Mouse (Mus musculus): ENCODE data around the gene Rhot2. TPM values are rescaled to one million over a fixed set of nuclear protein-coding genes. Genes with fewer than 3 reads are reported as not detected.

The Rhot2 gene
- polyA plus RNA-seq, 1 experiment from 2014 or later, result 10.7 TPM

- Histone ChIP-seq H3K36me3 (ENCODE audit: control insufficient read depth, insufficient read depth, low read length) (no peaks in the 10 kb centered on the region), H3K9ac (ENCODE audit: low read length) (no peak overlapping the region), H3K9me3 (ENCODE audit: control insufficient read depth, low read length) (no peaks in the 10 kb centered on the region), H3K4me2 (ENCODE audit: low read depth, severe bottlenecking) (no peak overlapping the region), H3K27me3 (ENCODE audit: control insufficient read depth, insufficient read depth, low read length) (no peaks in the 10 kb centered on the region), H3K27ac (replicated peaks; ENCODE audit: low read depth, low read length) (no peak overlapping the region), H3K4me3 (ENCODE audit: low read depth, low read length) (no peak overlapping the region), H3K4me1 (ENCODE audit: control insufficient read depth, insufficient read depth, low read length) (peaks cover 16% of the 10 kb centered on the region)
- ATAC-seq (ENCODE audit: insufficient number of reproducible peaks, low FRiP score, low TSS enrichment, low read depth) (no peak), DNase-seq (ENCODE audit: low spot score) (no peak)
- WGBS, result 90% methylated on average over 11 of the region's 11 CpGs
These were observed 20.6 kb upstream of the Rhot2 start for GRCm38 (mm10) chr17:25865288-25865687.

GRCm38 (mm10) chr17:25864311-25864710 is 19.7 kb upstream of the Rhot2 start:
- H3K4me2 ChIP-seq (ENCODE audit: low read depth, severe bottlenecking), result no peak overlapping the region
- H3K4me1 ChIP-seq (ENCODE audit: control insufficient read depth, insufficient read depth, low read length), result peaks cover 16% of the 10 kb centered on the region

GRCm38 (mm10) chr17:25863681-25864080 is 19.0 kb upstream of the Rhot2 start:
- Histone ChIP-seq H3K4me2 (ENCODE audit: low read depth, severe bottlenecking) (no peak overlapping the region), H3K4me1 (ENCODE audit: control insufficient read depth, insufficient read depth, low read length) (peaks cover 16% of the 10 kb centered on the region), H3K36me3 (ENCODE audit: control insufficient read depth, insufficient read depth, low read length) (no peaks in the 10 kb centered on the region; the same call in 1 of the 2 replicates), H3K4me3 (ENCODE audit: low read depth, low read length) (no peak overlapping the region), H3K27ac (replicated peaks; ENCODE audit: low read depth, low read length) (no peak overlapping the region), H3K27me3 (ENCODE audit: control insufficient read depth, insufficient read depth, low read length) (no peaks in the 10 kb centered on the region), H3K9ac (ENCODE audit: low read length) (no peak overlapping the region), H3K9me3 (ENCODE audit: control insufficient read depth, low read length) (no peaks in the 10 kb centered on the region)
- ATAC-seq (ENCODE audit: insufficient number of reproducible peaks, low FRiP score, low TSS enrichment, low read depth) (no peak), DNase-seq (ENCODE audit: low spot score) (no peak)
- 92% methylated on average over 6 of the region's 6 CpGs for WGBS

More at GRCm38 (mm10) chr17:25864311-25864710, 19.7 kb upstream of the Rhot2 start:
- no peaks in the 10 kb centered on the region for H3K27me3 ChIP-seq (ENCODE audit: control insufficient read depth, insufficient read depth, low read length)
- H3K9me3 ChIP-seq (ENCODE audit: control insufficient read depth, low read length), result no peaks in the 10 kb centered on the region
- H3K4me3 ChIP-seq (ENCODE audit: low read depth, low read length), result no peak overlapping the region
- DNase-seq (ENCODE audit: low spot score), result no peak
- H3K36me3 ChIP-seq (ENCODE audit: control insufficient read depth, insufficient read depth, low read length), result no peaks in the 10 kb centered on the region
- H3K27ac ChIP-seq (replicated peaks; ENCODE audit: low read depth, low read length), result no peak overlapping the region
- 91% methylated on average over 14 of the region's 14 CpGs for WGBS
- no peak overlapping the region for H3K9ac ChIP-seq (ENCODE audit: low read length)
- no peak for ATAC-seq (ENCODE audit: insufficient number of reproducible peaks, low FRiP score, low TSS enrichment, low read depth)

GRCm38 (mm10) chr17:25861704-25862612 is 17.3 kb upstream of the Rhot2 start:
- ATAC-seq (ENCODE audit: insufficient number of reproducible peaks, low FRiP score, low TSS enrichment, low read depth) (no peak), DNase-seq (ENCODE audit: low spot score) (no peak)
- peak overlapping the region; percentile 92 for H3K4me2 ChIP-seq (ENCODE audit: low read depth, severe bottlenecking)
- WGBS, result 18% methylated on average over 6 of the region's 6 CpGs
- peak overlapping the region; percentile 75; the same call in 1 of the 2 replicates for H3K27ac ChIP-seq (replicated peaks; ENCODE audit: low read depth, low read length)
- peak overlapping the region; percentile 64 for H3K4me3 ChIP-seq (ENCODE audit: low read depth, low read length)
- H3K27me3 ChIP-seq (ENCODE audit: control insufficient read depth, insufficient read depth, low read length), result no peaks in the 10 kb centered on the region
- no peaks in the 10 kb centered on the region for H3K9me3 ChIP-seq (ENCODE audit: control insufficient read depth, low read length)
- H3K4me1 ChIP-seq (ENCODE audit: control insufficient read depth, insufficient read depth, low read length), result peaks cover 10% of the 10 kb centered on the region
- H3K9ac ChIP-seq (ENCODE audit: low read length), result peak overlapping the region; percentile 85
- no peaks in the 10 kb centered on the region; the same call in 1 of the 2 replicates for H3K36me3 ChIP-seq (ENCODE audit: control insufficient read depth, insufficient read depth, low read length)

DNA sequence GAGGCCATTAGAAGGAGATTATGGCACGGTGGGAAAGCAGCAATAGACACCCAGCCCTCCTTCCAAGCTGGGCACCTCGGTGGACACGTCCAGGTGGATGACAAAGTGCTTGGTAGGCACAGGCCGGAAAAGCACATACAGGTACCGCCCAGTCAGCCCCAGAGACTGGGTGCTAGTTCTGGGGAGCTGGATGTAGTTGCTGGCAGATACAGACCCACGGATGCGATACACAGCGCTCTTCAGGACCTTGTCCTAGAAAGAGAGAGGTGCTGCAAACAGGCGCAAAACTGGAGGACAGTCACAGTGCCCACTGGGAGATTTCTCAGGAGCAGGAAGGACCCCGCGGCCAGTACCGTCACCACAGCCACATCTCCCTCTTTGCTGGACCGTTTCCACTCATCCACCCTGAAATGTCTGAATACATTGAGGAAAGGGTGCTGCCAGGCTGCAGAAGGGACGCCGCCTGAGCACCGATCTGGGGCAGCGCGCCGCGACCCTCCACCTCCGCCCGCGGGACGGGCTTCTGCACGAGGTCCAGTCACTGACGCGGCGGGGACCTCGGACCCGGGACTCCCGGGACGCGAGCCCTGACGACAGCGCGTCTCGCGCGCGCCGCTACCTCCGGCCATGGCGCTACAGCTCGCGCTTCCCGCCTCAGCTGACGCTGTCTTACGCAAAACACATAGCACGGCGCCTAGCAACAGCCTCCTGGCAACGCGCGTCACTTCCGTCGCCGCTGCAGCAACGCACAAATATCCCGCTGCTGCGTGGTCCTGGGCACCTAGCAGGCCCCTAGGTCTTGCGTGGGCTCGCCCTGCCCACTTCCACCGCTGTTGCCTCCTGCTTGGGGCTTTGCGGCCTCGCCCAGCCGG is 16.4 kb upstream of the Rhot2 start, which contains the start of gene Wdr90:
Wdr90 (minus strand) TSS at position 670 of the 872 bp plus-strand sequence.
- H3K9me3 ChIP-seq (ENCODE audit: control insufficient read depth, low read length), result no peaks in the 10 kb centered on the region
- peak; percentile 90 for ATAC-seq (ENCODE audit: insufficient number of reproducible peaks, low FRiP score, low TSS enrichment, low read depth)
- 4% methylated on average over 61 of the region's 65 CpGs for WGBS

GRCm38 (mm10) chr17:25860229-25860628 is 15.6 kb upstream of the Rhot2 start:
- no peak overlapping the region for H3K27ac ChIP-seq (replicated peaks; ENCODE audit: low read depth, low read length)
- 95% methylated on average over 6 of the region's 6 CpGs for WGBS

More for the DNA sequence above, 16.4 kb upstream of the Rhot2 start, which contains the start of gene Wdr90:
- H3K27ac ChIP-seq (replicated peaks; ENCODE audit: low read depth, low read length), result peak within 1 kb of the TSS; percentile 75
- no peaks in the 10 kb centered on the region; the same call in 1 of the 2 replicates for H3K36me3 ChIP-seq (ENCODE audit: control insufficient read depth, insufficient read depth, low read length)
- peak; percentile 90 for DNase-seq (ENCODE audit: low spot score)
- peak within 1 kb of the TSS; percentile 64 for H3K4me3 ChIP-seq (ENCODE audit: low read depth, low read length)
- peaks cover 10% of the 10 kb centered on the region for H3K4me1 ChIP-seq (ENCODE audit: control insufficient read depth, insufficient read depth, low read length)
- H3K9ac ChIP-seq (ENCODE audit: low read length), result peak within 1 kb of the TSS; percentile 85
- peak within 1 kb of the TSS; percentile 92 for H3K4me2 ChIP-seq (ENCODE audit: low read depth, severe bottlenecking)
- no peaks in the 10 kb centered on the region for H3K27me3 ChIP-seq (ENCODE audit: control insufficient read depth, insufficient read depth, low read length)

DNA sequence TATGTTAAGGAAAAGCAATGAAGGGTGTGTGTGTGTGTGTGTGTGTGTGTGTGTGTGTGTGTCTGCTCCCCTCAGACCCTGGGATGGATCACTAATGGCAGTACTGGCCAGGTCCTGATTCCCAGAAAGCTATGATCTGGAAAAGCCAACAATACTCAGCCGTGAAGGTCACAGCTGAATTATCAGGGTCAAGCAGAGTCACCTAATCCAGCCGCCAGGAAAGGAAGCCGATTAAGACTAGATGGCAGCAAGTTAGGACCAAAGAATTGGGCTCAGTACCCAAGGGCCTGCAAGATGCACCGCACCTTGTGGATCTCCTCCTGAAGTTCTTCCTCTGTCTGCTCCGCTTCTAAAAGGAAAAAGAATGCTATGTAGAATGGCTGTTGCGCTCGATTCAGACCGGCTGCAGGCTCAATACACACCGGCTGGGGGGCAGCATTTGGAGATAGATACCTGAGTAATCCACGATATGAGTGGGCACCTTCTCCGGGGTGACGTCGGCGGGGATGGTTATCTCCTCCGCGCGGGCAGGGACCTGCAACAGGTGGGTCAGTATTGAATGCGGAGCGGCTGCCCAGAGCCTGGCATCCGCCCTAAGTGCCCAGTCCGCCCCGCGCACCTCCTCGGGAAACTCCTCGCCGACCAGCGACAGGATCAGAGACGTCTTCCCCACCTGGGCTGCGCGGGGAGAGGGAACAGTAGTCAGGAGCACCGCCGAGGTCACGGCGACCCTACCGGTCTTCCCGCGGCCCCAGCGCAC is 835 bp downstream of the Rhot2 start:
- H3K4me1 ChIP-seq (ENCODE audit: control insufficient read depth, insufficient read depth, low read length), result peaks cover 8% of the 10 kb centered on the region
- DNase-seq (ENCODE audit: low spot score) (no peak), ATAC-seq (ENCODE audit: insufficient number of reproducible peaks, low FRiP score, low TSS enrichment, low read depth) (peak; percentile 53)
- peak overlapping the region; percentile 87 for H3K4me3 ChIP-seq (ENCODE audit: low read depth, low read length)
- 4% methylated on average over 38 of the region's 38 CpGs for WGBS
- no peak overlapping the region for H3K27ac ChIP-seq (replicated peaks; ENCODE audit: low read depth, low read length)
- H3K27me3 ChIP-seq (ENCODE audit: control insufficient read depth, insufficient read depth, low read length), result no peaks in the 10 kb centered on the region
- peaks cover 28% of the 10 kb centered on the region for H3K36me3 ChIP-seq (ENCODE audit: control insufficient read depth, insufficient read depth, low read length)
- H3K9ac ChIP-seq (ENCODE audit: low read length), result peak overlapping the region; percentile 80
- no peaks in the 10 kb centered on the region for H3K9me3 ChIP-seq (ENCODE audit: control insufficient read depth, low read length)
- H3K4me2 ChIP-seq (ENCODE audit: low read depth, severe bottlenecking), result peak overlapping the region; percentile 74

More at GRCm38 (mm10) chr17:25860229-25860628, 15.6 kb upstream of the Rhot2 start:
- Histone ChIP-seq H3K9ac (ENCODE audit: low read length) (peak overlapping the region; percentile 85), H3K4me2 (ENCODE audit: low read depth, severe bottlenecking) (peak overlapping the region; percentile 92), H3K9me3 (ENCODE audit: control insufficient read depth, low read length) (no peaks in the 10 kb centered on the region), H3K36me3 (ENCODE audit: control insufficient read depth, insufficient read depth, low read length) (peaks cover 2% of the 10 kb centered on the region), H3K4me3 (ENCODE audit: low read depth, low read length) (0 out of 2 replicates have a peak overlapping the region, but pooled peaks have one; percentile 64), H3K27me3 (ENCODE audit: control insufficient read depth, insufficient read depth, low read length) (no peaks in the 10 kb centered on the region), H3K4me1 (ENCODE audit: control insufficient read depth, insufficient read depth, low read length) (peaks cover 10% of the 10 kb centered on the region)
- DNase-seq (ENCODE audit: low spot score) (no peak), ATAC-seq (ENCODE audit: insufficient number of reproducible peaks, low FRiP score, low TSS enrichment, low read depth) (no peak)
